Mouse (Mus musculus) spleen, adult 12 weeks (tissue): Measurements from ENCODE around the gene B3gnt7.
"Not testable (repeated sequence)": the region's sequence is repeated elsewhere in the genome, so short reads cannot be mapped to it uniquely, and the experiment has no call there.

Experiments
- DNase-seq: peaks from one replicate; pipeline ENCODE4 v3.0.0; 2022; ENCODE audit warnings: low spot score

B3gnt7 gene

DNA sequence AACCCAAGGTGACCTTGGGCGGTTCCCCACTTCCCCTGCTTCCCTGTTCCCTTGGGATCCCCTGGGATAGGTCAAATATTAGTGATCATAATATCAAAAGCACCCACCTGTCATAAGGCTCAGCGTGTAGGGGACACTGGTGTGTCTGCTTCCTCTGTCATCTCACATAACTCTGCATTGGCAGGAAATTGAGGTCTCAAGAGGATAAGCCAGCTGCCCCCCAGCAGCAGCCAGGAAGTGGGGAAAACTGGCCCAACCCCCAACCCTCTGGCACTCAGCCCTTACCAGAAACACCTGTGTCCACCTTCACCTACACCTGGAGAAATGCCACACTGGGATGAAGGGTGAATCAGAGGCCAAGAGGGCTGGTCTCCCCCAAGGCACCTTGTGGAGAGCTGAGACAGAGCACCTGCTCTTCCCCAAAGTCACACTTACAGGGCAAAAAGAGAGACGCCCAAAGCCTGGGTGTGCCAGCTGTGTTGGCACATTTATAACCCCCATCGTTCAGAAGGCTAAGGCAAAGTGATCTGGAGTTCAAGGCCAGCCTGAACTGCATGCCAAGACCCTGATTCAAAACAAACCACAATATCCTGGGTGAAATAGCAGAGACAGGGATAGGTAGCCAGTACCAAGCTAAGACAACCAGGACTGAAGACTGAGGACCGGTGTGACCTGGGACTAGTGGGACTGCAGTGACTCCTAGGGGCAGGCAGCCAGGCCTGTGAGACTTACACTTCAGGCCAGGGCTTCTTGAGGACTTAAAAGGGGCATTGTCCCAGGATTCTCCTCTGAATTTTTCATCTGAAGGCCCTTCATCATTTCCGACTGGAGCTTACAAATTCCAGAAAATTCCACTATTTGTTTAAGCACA lies 1.2 kb upstream of the B3gnt7 start:
- no peak for DNase-seq

DNA sequence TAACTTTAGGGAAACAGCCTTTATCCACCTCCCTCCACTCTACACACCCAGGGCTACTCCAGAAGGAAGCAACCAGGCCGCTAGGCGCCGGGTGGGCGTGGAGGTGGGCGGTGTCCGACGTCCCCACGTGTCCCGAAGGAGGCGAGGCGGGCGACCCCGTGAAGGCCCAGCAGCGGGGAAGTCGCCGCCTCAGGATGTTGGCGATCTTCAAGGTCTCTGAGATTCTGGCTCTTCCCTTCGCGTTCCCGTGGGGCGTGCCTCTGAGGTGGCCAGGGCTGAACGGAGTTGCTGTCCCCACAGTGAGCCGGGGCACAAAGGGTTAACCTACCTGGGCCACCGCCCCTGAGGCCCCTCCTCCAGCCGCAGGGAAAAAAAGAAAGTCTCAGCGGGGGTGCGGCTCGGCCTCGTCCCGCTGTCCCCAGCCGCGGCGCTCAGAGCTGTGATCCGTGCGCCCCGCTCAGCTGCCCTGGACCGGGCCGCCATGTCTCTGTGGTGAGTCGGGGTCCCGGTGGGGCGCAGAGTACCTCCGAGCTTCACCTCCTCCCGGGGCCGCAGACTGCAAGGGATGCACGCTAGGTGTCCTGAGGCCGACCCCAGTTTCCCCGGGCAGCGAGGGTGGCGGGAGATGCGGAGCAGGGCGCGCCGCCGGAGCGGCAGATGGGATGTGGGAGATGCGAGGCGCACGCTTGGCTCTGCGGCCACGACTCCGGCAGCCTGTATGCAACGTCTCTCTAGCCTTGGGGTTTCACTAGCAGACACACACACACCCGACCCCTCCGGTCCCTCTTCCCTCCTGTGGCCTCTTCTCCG lies 636 bp downstream of the B3gnt7 start:
- DNase-seq, result no peak

DNA sequence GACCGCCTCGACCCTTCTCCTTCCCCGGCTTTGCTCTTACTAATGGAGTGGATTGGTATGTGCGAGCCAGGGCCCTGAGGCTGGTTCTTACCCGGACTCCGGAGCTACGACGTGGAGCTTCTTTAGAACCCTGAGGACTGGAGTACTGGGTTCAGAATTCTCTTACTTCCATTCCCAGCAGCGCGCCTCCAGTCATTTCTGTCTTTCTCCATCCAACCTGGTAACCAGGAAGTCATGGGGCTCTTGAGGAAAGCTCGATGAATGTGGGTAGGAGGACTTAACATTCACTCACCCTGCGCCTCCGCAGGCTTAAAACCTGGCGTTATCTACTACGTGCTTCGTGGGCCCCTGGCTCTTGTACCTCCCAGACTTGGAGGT lies 1.2 kb downstream of the B3gnt7 start:
- DNase-seq, result no peak

DNA sequence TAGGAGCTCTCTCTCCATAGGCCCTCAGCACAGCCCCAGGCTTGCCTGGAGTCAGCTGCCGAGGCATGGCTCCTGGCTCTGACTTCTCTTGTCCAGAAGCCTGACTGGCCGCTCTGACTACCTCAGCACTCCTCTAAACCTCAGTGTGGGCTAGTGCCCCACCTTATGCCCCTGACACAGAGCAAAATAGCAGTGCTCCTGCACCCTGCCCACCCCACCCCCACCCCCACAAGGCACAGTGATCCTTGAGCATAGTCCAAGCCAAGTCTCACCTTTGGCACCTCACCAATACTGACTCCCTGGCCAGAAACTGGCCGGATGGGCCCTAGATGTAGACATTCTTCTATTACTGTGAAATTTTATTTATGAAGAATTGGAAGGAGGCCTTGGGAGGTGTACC lies 4.1 kb downstream of the B3gnt7 start:
- DNase-seq, result no peak

DNA sequence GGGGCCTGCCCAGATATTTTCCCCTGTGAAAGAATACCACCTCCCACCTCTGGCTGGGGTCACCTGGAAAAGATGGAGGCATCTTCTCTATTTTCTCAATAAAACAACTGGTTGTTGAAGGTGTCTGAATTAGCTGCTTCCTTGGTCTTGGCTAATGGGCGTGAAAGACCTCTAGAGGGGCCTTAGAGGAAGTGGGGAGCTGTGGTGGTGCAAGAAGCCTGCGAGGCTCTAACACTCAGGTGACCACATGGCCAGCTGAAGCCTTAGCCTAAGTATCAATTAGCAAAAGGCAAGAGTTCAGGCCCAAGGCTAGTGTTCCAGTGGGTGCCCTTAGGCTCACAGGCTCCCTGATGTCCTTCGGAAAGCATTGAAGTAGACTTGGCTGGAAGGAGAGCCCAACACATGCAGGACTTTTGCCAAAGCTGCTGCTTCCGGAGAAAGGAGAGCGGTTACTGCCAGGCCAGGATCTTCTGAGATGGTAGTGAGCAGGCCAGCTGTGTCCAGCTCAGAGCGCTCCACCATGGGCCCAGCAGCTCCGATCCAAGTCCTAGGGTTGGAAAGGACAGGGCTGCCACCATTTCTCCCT lies 4.6 kb downstream of the B3gnt7 start:
- DNase-seq, result no peak

DNA sequence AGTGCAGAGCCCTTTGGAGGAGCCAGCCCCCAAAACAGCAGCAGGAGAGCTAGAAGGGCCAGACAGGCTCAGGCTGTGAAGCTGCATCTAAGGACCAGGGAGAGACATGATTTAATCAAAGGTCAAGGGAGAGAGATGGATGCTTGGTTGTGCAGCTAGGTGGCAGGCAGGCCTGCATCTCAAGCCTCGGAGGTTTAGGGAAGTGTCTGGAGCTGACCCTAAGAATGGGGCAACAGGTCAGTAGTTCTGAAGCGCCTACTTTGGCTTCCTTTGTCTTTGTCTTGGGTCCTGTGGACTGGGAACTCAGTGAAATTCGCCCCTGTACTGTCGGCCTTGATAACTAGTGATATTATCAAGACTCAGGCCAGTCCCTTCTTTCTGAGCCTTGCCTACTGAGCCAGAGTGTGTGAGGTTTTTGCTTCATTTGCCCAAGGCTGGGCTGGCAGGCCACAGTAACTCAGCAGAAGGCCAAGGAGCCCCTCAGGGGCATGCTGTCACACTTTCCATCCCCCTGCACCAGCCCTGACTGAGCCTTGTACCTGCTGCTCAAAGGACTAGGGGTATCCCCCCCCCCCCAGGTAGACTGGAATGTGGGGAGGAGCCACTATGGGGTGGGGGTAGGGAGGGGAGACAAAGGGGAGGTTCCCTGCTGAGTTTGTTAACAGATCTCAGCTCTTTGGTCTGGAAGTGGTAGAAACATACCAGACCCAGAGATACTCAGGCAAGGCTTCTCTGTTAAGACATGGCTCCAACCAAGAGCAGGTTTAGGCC lies 5.4 kb downstream of the B3gnt7 start:
- no peak for DNase-seq

DNA sequence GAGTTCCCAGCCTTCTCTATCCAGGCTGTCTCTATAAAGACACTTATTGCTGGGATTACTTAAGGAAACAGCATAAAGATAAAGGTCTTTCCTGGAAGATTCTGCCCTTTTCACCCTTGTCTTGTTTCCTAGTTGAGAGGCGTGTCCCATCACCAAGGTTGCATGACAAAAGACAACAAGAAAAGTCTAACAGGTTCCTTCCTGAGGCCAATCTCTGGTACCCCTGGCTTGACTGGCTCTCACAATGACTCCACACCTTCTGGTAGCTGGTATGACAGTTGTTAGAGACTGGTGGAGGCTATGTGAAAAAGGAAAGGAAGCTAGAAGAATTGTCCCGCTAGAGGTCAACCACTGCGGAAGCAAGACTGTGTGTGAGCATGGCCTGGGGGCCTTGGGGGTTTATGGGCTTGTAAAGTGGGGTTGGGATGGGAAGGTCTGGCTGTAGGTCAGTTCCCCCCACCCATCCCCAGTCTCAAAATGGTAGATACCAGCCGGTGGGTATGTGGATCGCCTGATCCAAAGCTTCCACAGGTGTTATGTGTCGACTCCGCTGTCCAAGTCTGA lies 6.7 kb downstream of the B3gnt7 start:
- DNase-seq, result no peak

DNA sequence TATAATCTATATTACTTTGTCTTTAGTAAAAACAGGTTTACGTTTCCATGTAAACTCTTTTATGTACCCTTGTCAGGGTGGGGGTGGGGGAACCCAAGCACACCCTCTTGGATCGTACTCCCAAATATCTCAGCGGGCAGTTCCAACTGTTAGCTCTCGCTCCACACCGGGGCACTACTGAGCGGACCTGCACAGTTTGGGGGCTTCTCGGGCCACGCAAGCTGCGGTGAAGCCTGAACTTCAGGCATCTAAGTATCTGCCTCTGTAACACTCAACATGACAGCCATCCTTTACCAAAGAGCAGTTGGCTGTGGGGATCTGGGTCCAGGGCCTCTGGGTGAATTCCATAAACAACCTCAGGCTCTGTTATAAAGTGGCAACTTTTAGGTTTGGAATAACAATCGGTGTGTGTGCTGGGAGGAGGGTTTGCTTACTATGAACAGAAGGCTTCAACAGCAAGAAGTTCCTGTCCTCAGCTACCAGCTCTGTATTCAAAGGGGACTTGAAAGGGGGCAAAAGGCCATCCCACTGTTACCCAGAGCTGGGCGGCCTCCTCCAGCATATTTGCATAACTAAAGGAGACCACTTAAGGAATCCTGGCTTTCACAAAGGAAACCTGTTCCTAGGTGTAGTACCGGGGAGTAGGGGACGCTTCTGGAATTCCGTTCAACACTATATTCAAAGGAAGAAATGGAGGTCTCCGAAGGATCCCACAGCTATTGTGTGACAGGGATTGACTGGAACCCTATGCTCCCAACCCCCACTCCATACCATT lies 8.1 kb downstream of the B3gnt7 start:
- DNase-seq, result no peak

DNA sequence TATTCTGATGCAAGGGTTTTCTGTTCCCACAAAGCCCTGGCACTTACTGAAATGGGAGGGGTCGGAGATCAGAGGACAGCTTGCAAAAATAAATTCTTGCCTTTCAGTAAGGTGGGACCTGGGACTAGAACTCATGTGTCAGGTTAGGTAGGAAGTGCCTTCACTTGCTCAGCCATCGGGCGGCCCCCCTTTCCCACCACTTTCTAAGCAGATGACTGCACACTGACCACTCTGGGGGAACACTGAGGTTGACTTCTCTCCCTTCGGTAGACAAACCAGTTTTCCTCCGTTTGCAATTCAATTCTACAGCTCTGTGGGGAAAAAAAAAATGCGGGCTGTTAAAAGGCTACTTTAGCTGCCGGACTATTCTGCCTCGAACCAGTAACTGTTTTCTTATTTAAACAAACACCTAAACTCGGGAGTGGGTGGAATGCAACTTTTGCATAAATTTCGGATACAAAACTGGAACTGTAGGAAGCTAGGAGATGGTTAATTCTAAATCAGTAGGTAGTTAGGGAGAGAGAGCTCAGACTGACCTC lies 8.9 kb downstream of the B3gnt7 start:
- no peak for DNase-seq

DNA sequence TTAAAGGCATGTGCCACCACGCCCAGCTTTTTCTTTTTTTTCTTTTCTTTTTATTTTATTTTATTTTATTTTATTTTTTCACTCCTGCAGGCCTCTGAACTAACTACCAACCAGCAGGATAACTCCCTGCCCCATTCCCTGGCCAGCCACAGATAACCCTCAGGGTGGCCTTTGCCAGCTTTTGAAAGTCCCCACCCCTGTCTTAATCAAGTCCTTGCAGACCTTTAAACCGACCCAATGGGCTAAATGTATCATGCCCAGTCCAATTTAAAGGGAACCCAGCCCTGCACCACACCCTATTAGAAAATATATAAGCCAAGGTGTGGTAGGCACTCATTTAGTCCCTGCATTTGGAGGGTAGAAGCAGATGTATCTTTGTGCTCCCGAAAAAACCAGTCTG lies 9.6 kb downstream of the B3gnt7 start:
- no peak for DNase-seq

DNA sequence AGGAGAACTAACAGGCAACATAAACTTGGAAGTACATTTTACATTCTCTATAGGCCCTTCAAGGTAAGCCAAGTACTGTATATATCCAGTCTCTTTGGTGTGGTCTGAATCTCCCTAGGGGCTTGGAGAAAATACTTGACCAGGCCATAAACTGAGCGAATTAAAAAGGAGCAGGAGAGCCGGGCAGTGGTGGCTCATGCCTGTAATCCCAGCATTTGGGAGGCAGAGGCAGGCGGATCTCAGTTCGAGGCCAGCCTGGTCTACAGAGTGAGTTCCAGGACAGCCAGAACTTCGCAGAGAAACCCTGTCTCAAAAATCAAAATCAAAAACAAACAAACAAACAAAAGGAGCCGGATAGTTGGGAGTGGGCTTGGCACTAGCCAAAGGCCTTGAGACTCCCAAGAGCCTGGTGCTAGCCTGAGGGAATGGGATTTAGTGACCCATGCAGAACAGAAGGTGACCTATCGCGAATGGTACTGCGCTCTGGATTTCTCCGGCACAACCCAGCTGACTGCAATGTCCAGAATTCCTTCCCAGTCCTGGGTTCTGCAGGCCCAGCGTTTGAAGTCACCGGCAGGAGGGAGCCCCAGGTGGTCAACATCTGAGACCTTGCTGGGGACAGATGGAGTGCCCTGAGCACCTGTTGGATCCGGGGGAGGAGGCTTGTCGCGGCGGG lies 10.6 kb downstream of the B3gnt7 start:
- no peak for DNase-seq

DNA sequence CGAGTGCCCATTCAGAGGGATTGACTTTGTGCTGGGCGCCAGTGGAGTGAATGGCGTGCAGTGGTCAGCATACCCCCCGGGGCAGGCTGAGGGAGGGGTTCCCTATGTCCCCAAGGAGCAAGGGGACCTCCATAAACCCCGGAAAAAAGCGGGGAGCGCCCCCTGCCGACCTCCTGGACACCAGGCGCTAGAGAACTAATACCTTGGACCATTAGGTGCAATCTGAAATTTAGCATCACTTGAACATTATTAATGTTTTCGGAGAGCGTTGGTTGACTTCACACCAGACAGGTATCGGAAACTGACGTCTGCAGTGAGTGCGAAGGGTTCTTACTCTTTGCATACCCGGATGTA lies 11.1 kb downstream of the B3gnt7 start:
- DNase-seq, result no peak

DNA sequence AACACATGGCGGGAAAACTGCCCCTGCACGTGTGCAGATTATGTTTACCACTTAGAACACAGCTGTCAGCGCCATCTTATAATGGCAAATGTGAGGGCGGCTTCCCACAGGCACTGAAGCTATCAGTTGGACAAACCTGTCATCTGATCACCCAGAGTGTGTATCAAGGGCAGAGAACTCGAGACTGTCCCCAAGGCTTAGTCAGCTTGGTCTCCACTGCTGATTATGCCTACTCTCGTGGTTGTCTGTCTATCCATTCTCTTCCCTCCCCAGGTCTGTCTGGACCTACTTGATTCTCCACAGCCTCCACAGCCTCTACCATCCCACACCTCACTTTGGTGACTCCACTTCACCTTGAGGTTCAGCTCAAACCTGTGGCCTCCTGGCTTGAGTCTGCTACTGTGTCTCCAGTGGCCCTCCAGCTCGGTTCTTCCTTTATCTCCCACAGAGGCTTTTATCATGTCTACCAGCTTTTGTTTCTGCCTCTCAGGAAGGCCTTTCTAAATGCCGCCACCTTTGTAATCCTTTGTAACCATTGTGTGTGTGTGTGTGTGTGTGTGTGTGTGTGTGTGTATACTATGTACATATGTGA lies 18.3 kb downstream of the B3gnt7 start:
- DNase-seq, result no peak

DNA sequence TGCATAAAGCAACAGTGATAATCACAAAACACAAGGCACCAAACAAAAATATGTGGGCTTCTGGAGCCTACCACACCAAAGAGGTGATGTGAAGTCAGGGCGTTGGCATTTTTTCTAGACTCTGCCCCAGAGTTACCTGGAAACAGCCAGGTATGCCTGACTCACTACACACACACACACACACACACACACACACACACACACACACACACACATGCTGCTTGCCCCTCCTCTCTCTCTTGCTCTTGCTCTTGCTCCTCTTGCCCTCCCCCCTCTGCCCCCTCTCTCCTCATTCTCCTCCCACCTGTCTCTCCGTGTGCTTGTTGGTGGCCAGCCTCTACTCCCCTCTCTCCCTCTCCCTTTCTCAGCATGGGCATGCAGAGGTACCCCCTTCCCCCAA lies 33.7 kb downstream of the B3gnt7 start:
- DNase-seq, result no peak

DNA sequence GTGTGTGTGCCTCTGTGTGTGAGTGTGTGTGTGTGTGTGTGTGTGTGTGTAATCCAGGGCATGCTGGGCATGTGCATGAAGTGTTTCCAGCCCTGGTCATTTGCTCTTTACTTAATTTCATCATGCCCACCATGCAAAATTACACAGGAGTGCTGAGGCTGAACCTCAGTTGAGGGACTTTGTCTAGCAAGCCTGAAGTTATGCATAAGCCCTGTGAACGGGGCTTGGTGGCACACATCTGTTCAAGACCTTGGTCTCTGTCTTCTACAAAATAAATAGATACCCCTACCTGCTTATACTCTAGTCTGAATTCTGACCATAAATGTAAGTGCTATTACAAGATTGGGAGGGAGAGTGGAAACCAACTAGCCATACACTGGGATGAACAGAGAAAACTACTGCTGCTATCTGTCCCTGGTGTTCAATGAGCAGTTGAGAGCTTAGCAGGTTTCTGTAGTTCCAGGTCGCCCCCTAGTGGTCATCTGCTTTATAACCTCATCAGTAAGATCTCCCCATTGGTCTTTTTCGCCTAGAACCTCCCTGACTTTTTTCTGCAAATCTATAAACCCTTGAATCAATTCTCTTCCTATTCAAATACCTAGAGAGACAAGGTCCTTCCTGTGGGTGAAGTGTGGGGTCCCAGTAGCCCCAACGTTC lies 36.7 kb downstream of the B3gnt7 start:
- peak; percentile 65 for DNase-seq

DNA sequence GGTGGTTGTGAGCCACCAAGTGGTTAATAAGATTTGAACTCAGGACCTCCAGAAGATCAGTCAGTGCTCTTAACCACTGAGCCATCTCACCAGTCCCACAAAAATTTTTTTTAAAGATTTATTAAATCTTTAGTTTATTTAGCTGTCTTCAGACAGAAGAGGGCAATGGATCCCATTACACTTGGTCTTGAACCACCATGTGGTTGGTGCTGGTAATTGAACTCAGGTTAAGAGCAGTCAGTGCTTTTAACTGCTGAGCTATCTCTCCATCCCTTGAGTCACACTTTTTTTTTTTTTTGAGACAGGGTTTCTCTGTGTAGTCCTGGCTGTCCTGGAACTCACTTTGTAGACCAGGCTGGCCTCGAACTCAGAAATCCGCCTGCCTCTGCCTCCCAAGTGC lies 38.5 kb downstream of the B3gnt7 start:
- not testable (repeated sequence) for DNase-seq

DNA sequence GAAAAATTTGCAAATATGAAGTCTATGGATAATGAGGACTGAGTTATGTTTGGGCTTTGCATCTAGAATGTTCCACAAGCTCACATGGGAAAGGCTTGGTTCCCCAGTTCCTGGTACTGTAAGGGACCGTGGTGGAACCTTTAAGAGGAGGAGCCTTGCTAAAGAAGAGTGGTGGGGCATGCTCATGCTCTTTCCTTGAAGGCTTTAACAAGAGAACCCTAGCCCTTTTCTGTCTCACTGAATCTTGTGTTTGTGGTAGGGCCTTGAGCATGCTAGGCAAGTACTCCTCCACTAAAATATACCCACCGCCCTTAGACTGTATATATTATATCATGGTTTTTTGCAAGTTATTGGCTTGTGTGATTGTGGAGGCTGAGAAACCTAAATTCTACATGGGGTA lies 39.7 kb downstream of the B3gnt7 start:
- no peak for DNase-seq

DNA sequence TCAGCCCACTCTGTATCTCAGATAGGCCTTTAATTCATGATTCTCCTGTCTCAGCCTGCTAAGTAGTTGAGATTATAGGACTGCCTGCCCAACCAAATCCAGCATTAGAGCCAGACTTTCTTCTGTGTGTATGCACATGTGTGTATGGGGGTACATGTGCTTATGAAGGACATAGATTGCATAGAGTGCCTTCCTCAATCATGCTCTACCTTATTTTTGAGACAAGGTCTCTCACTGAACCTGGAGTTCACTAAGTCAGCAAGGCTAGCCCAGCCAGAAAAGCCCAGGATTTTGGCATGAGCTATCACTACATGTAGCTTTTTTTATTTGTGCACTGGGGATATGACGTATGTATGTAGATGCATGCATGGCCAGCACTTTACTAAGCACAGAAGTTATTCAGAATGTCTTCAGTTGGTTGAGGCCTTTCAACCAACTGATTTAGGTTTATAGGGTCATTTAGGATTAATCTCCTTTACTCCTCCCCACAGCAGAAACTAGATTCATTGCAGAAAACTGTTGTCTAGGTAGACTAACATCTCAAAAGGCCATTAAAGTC lies 40.5 kb downstream of the B3gnt7 start:
- DNase-seq, result no peak
